Mouse (Mus musculus): Measurements from ENCODE around the gene Pgm5. TPM values are rescaled to one million over a fixed set of nuclear protein-coding genes. Genes with fewer than 3 reads are reported as not detected.

The Pgm5 gene
- polyA plus RNA-seq, 1 experiment from 2014 or later: 2.8 TPM

DNA sequence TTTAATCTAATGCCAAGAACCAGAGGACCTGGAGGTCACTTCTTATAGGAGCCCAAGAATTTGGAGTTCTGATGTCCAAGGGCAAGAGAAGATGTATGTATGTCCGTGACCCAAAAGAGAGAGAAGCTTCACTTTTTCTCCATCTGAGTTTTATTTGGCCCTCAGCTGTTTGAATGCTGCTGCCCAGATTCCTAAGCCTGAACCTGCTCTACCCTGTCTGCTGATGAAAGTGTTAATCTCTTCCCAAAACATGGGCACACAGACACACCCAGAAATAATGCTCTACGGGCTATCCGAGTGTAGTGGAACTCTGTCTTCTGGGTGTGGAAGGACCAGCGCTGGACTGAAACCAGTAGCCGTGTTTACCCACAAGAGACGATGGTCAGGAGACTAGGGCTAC lies 223.7 kb downstream of the Pgm5 start:
- no peaks in the 10 kb centered on the region for H3K4me1 ChIP-seq
- no peak overlapping the region for H3K4me3 ChIP-seq (replicated peaks)
- H3K9ac ChIP-seq: no peak overlapping the region
- H3K9me3 ChIP-seq (replicated peaks): no peaks in the 10 kb centered on the region
- WGBS: 92% methylated on average over 6 of the region's 6 CpGs
- H3K4me2 ChIP-seq: no peak overlapping the region
- no peaks in the 10 kb centered on the region for H3K36me3 ChIP-seq
- no peak for ATAC-seq (replicated peaks; ENCODE audit: low FRiP score)
- H3K27ac ChIP-seq: no peak overlapping the region
- no peaks in the 10 kb centered on the region for H3K27me3 ChIP-seq

DNA sequence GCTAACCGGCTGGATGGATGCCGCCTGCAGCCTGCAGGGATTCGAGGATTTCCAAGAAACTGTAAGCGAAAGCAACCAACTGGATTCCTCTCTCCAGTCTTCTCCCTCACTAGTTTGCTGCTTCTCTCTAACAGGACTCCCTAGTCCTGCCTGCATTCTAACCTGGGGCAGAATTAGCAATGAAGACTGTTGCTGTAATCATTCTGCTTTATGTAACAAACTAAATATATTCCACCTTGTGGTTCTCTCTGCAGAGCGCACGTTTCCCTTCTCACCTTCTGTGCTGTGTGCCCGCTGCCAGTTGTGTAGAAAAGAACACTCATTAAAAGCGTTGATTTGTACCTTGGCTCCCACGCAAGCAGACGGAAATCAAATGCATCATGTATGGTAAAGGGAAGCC lies 225.0 kb downstream of the Pgm5 start:
- no peaks in the 10 kb centered on the region for H3K9me3 ChIP-seq (replicated peaks)
- WGBS: 81% methylated on average over 10 of the region's 10 CpGs
- no peaks in the 10 kb centered on the region for H3K36me3 ChIP-seq
- H3K4me2 ChIP-seq: no peak overlapping the region
- H3K4me3 ChIP-seq (replicated peaks): no peak overlapping the region
- H3K9ac ChIP-seq: no peak overlapping the region
- no peak overlapping the region for H3K27ac ChIP-seq
- ATAC-seq (replicated peaks; ENCODE audit: low FRiP score): no peak
- no peaks in the 10 kb centered on the region for H3K27me3 ChIP-seq
- H3K4me1 ChIP-seq: no peaks in the 10 kb centered on the region

DNA sequence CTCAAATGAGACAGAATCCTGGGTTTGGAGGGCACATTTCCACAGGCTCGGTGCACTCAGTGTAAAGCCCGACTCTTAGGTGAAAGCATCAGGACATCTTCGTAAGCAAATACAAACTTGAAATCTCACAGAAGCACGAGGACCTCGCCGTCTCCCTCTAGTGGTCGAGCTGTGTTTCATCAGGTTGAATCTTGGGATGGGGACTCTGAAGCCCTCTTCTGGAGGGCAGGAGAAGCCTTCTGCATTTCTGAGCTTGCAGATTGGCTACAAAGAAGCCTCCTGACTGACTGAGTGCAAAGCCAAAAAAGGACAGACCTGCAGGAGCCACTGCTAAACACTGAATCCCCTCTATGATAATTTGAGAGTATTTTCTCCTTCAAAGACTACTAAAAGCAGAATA lies 227.1 kb downstream of the Pgm5 start:
- Histone ChIP-seq H3K9me3 (replicated peaks) (no peaks in the 10 kb centered on the region), H3K4me2 (no peak overlapping the region), H3K4me3 (replicated peaks) (no peak overlapping the region), H3K27me3 (no peaks in the 10 kb centered on the region), H3K4me1 (no peaks in the 10 kb centered on the region), H3K27ac (no peak overlapping the region), H3K9ac (no peak overlapping the region), H3K36me3 (no peaks in the 10 kb centered on the region)
- ATAC-seq (replicated peaks; ENCODE audit: low FRiP score): no peak
- 6% methylated on average over 7 of the region's 7 CpGs for WGBS

Other genes with a start within 250 kb of the Pgm5 start
- gene Tmem252, start 187.8 kb downstream of the Pgm5 start, polyA plus RNA-seq (2015; fragmentation: Nextera tagmentation; extraction: Ambion mirVana): 5.8 and 5.9 TPM in 2 replicates
- gene Gm10053, start 13.8 kb upstream of the Pgm5 start, polyA plus RNA-seq (2015; fragmentation: Nextera tagmentation; extraction: Ambion mirVana): 279 and 310 TPM in 2 replicates
- gene Foxd4, start 39.3 kb upstream of the Pgm5 start, polyA plus RNA-seq (2015; fragmentation: Nextera tagmentation; extraction: Ambion mirVana): not detected in 2 replicates
- 21.8 and 24.5 TPM in 2 replicates for gene Cbwd1, start 99.8 kb upstream of the Pgm5 start, polyA plus RNA-seq (2015; fragmentation: Nextera tagmentation; extraction: Ambion mirVana)
- gene Dock8, start 137.7 kb upstream of the Pgm5 start, polyA plus RNA-seq (2015; fragmentation: Nextera tagmentation; extraction: Ambion mirVana): 3.7 and 4.2 TPM in 2 replicates

Data from kidney, embryonic 15.5 days (tissue).